Mouse (Mus musculus) testis, adult 2 months (tissue): ENCODE data around the gene Gzmn. TPM values are rescaled to one million over a fixed set of nuclear protein-coding genes. Genes with fewer than 3 reads are reported as not detected.
"Not testable (repeated sequence)": the region's sequence is repeated elsewhere in the genome, so short reads cannot be mapped to it uniquely, and the experiment has no call there.

Experiments used
- H3K27ac ChIP-seq: fragments of 200-500 bp; 2 replicates; pipeline ENCODE4 v1.5.1; 2012; ENCODE audit warnings: low read depth, low read length; ENCODE audit not compliant: control insufficient read depth, insufficient read depth
- H3K27me3 ChIP-seq: fragments of 200-500 bp; 2 replicates; pipeline ENCODE4 v1.6.1; 2012; ENCODE audit warnings: mild to moderate bottlenecking, low read length, moderate library complexity; ENCODE audit not compliant: control insufficient read depth, insufficient read depth
- H3K36me3 ChIP-seq: fragments of 200-500 bp; 2 replicates; pipeline ENCODE4 v1.6.1; 2012; ENCODE audit warnings: mild to moderate bottlenecking, low read length; ENCODE audit not compliant: control insufficient read depth, insufficient read depth
- H3K4me1 ChIP-seq: fragments of 200-500 bp; 2 replicates; pipeline ENCODE4 v1.6.1; 2012; ENCODE audit warnings: low read length; ENCODE audit not compliant: control insufficient read depth, insufficient read depth
- H3K4me3 ChIP-seq: fragments of 200-500 bp; 2 replicates; pipeline ENCODE4 v1.5.1; 2012; ENCODE audit warnings: low read depth, mild to moderate bottlenecking, low read length, moderate library complexity, mixed read lengths; ENCODE audit not compliant: control insufficient read depth
- CTCF ChIP-seq: fragments of 200-500 bp; IDR thresholded peaks from 2 replicates; pipeline ENCODE4 v1.5.1; 2012; ENCODE audit warnings: low read depth, mild to moderate bottlenecking, inconsistent platforms, low read length, moderate library complexity; ENCODE audit not compliant: control insufficient read depth, insufficient read depth, insufficient replicate concordance
- POLR2A ChIP-seq: fragments of 200-500 bp; IDR thresholded peaks from 2 replicates; pipeline ENCODE4 v1.6.1; 2012; ENCODE audit warnings: low read depth, mild to moderate bottlenecking, inconsistent platforms, low read length, moderate library complexity; ENCODE audit not compliant: control insufficient read depth
- polyA plus RNA-seq: library from polyadenylated mRNA; depleted of rRNA; stranded (reverse); fragments of >200 nt; gene quantifications from 2 replicates; pipeline ENCODE4 v1.2.3, GENCODE M21; 2012; rRNA removed

The Gzmn gene
- polyA plus RNA-seq: 49.9 and 57.5 TPM in 2 replicates

- peak within 1 kb of the TSS; percentile 59 for H3K4me3 ChIP-seq
- no peaks in the 10 kb centered on the region for H3K27me3 ChIP-seq
- no peak within 1 kb of the TSS for H3K27ac ChIP-seq
- no peaks in the 10 kb centered on the region for H3K36me3 ChIP-seq
- TF ChIP-seq CTCF: no peak
- TF ChIP-seq POLR2A: no peak
- peaks cover 3% of the 10 kb centered on the region; the same call in 1 of the 2 replicates for H3K4me1 ChIP-seq
Measured at GRCm38 (mm10) chr14:56174499-56174898, at the start of gene Gzmn. Gene Gzmn, minus strand, starts transcription at chr14:56174599.

- no peak for TF ChIP-seq POLR2A
- TF ChIP-seq CTCF: no peak
- no peaks in the 10 kb centered on the region for H3K27me3 ChIP-seq
- no peaks in the 10 kb centered on the region for H3K4me1 ChIP-seq
- no peak within 1 kb of the TSS for H3K4me3 ChIP-seq
- H3K27ac ChIP-seq: no peak within 1 kb of the TSS
- H3K36me3 ChIP-seq: no peaks in the 10 kb centered on the region
Measured at GRCm38 (mm10) chr14:56211317-56211716, 36.9 kb upstream of the Gzmn start, which contains the start of gene Gzmf. Gene Gzmf, minus strand, starts transcription at chr14:56211417.

GRCm38 (mm10) chr14:56205613-56206012 is 31.2 kb upstream of the Gzmn start:
- H3K4me1 ChIP-seq: no peaks in the 10 kb centered on the region
- H3K27ac ChIP-seq: no peak overlapping the region
- no peaks in the 10 kb centered on the region for H3K36me3 ChIP-seq
- no peaks in the 10 kb centered on the region for H3K27me3 ChIP-seq
- no peak overlapping the region for H3K4me3 ChIP-seq
- TF ChIP-seq CTCF (no peak), POLR2A (no peak)

DNA sequence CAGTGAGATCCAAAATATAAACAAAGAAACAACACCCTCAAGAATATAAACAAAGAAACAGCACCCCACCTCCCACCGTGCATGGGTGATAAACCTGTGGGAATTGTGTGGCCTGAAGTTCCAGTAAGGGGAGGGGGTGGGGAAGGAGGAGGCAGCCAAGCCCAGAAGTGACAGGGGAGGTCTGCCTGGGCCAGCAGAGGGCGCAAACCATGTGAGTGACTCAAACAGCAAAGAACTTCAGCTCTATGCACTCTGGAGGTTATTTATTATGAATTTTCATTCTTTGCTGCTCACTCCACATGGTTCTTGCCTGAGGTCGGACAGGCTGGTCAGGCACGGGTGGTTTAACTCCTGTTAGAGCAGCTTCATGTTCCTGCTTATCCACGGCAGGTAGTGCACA is 30.6 kb upstream of the Gzmn start:
- not testable (repeated sequence) for H3K4me3 ChIP-seq, H3K36me3 ChIP-seq, H3K27me3 ChIP-seq, H3K4me1 ChIP-seq, H3K27ac ChIP-seq
- TF ChIP-seq CTCF: peak; percentile 32; the same call in 1 of the 2 replicates

DNA sequence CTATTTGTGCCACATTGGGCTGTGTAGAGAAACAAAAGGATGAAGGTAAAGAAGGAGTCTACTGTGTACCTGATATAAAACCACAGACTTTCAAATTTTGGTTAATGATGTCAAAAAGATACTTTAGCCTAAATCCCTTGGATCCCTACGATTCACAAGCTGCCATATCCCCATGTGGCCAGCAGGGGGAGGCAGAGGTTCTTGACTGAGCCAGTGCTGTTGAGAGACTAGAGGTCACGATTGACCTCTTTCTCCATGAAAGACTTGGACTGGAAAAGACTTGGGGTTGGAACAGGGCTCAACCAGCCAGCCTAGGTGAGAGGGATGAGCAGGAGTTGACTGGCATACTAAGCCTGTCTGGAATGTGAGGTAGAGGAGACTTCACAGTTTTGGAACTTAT is 29.6 kb upstream of the Gzmn start:
- no peaks in the 10 kb centered on the region for H3K27me3 ChIP-seq
- no peak overlapping the region for H3K27ac ChIP-seq
- H3K4me3 ChIP-seq: no peak overlapping the region
- no peaks in the 10 kb centered on the region for H3K36me3 ChIP-seq
- no peaks in the 10 kb centered on the region for H3K4me1 ChIP-seq
- TF ChIP-seq POLR2A (no peak), CTCF (peak; percentile 92; the same call in 1 of the 2 replicates)

DNA sequence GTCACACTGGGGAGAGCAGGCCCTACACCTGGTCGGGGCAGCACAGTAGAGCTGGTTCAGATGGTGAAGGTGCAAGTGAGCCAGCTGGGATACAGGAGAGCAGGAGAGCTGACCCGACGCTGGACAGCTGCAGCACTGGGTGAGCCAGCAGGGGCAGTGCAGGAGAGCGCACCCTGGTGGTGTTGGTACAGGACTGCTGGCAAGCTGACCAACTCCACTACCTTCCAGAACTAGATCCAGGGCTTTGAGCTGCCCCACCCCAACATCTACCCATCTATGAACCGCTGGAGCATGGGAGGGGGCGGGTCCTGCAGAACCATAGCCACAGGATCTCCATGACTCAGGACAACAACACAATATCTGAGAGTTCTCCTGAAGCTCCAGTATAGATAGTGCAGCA is 12.5 kb upstream of the Gzmn start:
- Histone ChIP-seq H3K4me3 (no peak overlapping the region), H3K4me1 (no peaks in the 10 kb centered on the region), H3K36me3 (no peaks in the 10 kb centered on the region), H3K27me3 (no peaks in the 10 kb centered on the region), H3K27ac (no peak overlapping the region)
- TF ChIP-seq CTCF (peak; percentile 52; the same call in 1 of the 2 replicates), POLR2A (no peak)

GRCm38 (mm10) chr14:56186521-56186920 is 12.1 kb upstream of the Gzmn start:
- Histone ChIP-seq H3K27me3 (no peaks in the 10 kb centered on the region), H3K4me1 (no peaks in the 10 kb centered on the region), H3K27ac (no peak overlapping the region), H3K36me3 (no peaks in the 10 kb centered on the region), H3K4me3 (no peak overlapping the region)
- TF ChIP-seq POLR2A: no peak
- TF ChIP-seq CTCF: no peak

- not testable (repeated sequence) for H3K27ac ChIP-seq, H3K4me1 ChIP-seq, H3K36me3 ChIP-seq, H3K27me3 ChIP-seq
- peak; percentile 59; the same call in 1 of the 2 replicates for TF ChIP-seq CTCF
- peak overlapping the region; percentile 18 for H3K4me3 ChIP-seq
Measured at GRCm38 (mm10) chr14:56177651-56178050, 3.3 kb upstream of the Gzmn start.
